Mouse (Mus musculus) lung, embryonic 16.5 days (tissue): ENCODE data around the gene H2afy. TPM values are rescaled to one million over a fixed set of nuclear protein-coding genes. Genes with fewer than 3 reads are reported as not detected.

ENCODE experiments used
- ATAC-seq: fragments of 200-750 bp; cut with Nextera tagmentation; 2 replicates; pipeline ENCODE4 v1.8.0; 2017; ENCODE audit warnings: low read depth, mild to moderate bottlenecking, moderate library complexity
- H3K27ac ChIP-seq: fragments of 300-500 bp; sonication (generic); 2 replicates; pipeline ENCODE4 v1.5.1; 2014; ENCODE audit warnings: mild to moderate bottlenecking, control low read depth, low read length
- H3K27me3 ChIP-seq: fragments of 300-500 bp; sonication (generic); 2 replicates; pipeline ENCODE4 v1.6.1; 2014; ENCODE audit warnings: low read depth, low read length, mixed read lengths; ENCODE audit not compliant: control insufficient read depth, insufficient read depth
- H3K36me3 ChIP-seq: fragments of 300-500 bp; sonication (generic); 2 replicates; pipeline ENCODE4 v1.6.1; 2014; ENCODE audit warnings: low read length; ENCODE audit not compliant: control insufficient read depth, insufficient read depth
- H3K4me1 ChIP-seq: fragments of 300-500 bp; sonication (generic); replicated peaks from 2 replicates; pipeline ENCODE4 v1.6.1; 2014; ENCODE audit warnings: low read length, mixed read lengths; ENCODE audit not compliant: control insufficient read depth, insufficient read depth
- H3K4me2 ChIP-seq: fragments of 300-500 bp; sonication (generic); 2 replicates; pipeline ENCODE4 v1.6.1; 2014; ENCODE audit warnings: low read depth, low read length, control low read depth
- H3K4me3 ChIP-seq: fragments of 300-500 bp; sonication (generic); 2 replicates; pipeline ENCODE4 v1.5.1; 2014; ENCODE audit warnings: mild to moderate bottlenecking, low read length, control low read depth
- H3K9ac ChIP-seq: fragments of 300-500 bp; sonication (generic); 2 replicates; pipeline ENCODE4 v1.6.1; 2014; ENCODE audit warnings: low read length, control low read depth
- H3K9me3 ChIP-seq: fragments of 300-500 bp; sonication (generic); 2 replicates; pipeline ENCODE4 v1.6.1; 2016; ENCODE audit warnings: low read length; ENCODE audit not compliant: control insufficient read depth
- WGBS: fragments of 180-500 bp; shearing (Covaris S2); extraction: QIAGEN DNeasy Blood & Tissue Kit; methylation state at CpG from one replicate; pipeline ENCODE4 v1.1.7; 2014; 5-methylcytosine and 5-hydroxymethylcytosine counted together
- polyA plus RNA-seq: library from polyadenylated mRNA; unstranded; fragments of >200 nt; fragmentation: Nextera tagmentation; extraction: Ambion mirVana; gene quantifications from 2 replicates; pipeline ENCODE4 v1.2.1, GENCODE M21; 2015

Gene H2afy
- polyA plus RNA-seq = 247 and 266 TPM in 2 replicates

GRCm38 (mm10) chr13:56136200-56136599 lies at the start of gene H2afy:
Gene H2afy (minus strand): TSS chr13:56136361.
- no peaks in the 10 kb centered on the region for H3K36me3 ChIP-seq
- ATAC-seq = no peak
- H3K9ac ChIP-seq = peak within 1 kb of the TSS; percentile 98
- WGBS = 83% methylated on average over 2 of the region's 2 CpGs
- peak within 1 kb of the TSS; percentile 78 for H3K27ac ChIP-seq
- H3K4me3 ChIP-seq = peak within 1 kb of the TSS; percentile 86
- H3K4me1 ChIP-seq = peaks cover 21% of the 10 kb centered on the region
- no peaks in the 10 kb centered on the region for H3K9me3 ChIP-seq
- peak within 1 kb of the TSS; percentile 77 for H3K4me2 ChIP-seq
- H3K27me3 ChIP-seq = no peaks in the 10 kb centered on the region

GRCm38 (mm10) chr13:56183687-56184086 lies 47.5 kb upstream of the H2afy start:
- WGBS = 75% methylated on average over 5 of the region's 5 CpGs
- no peak overlapping the region for H3K4me2 ChIP-seq
- no peaks in the 10 kb centered on the region for H3K36me3 ChIP-seq
- H3K27me3 ChIP-seq = no peaks in the 10 kb centered on the region
- no peak overlapping the region for H3K4me3 ChIP-seq
- H3K27ac ChIP-seq = no peak overlapping the region
- no peaks in the 10 kb centered on the region for H3K9me3 ChIP-seq
- ATAC-seq = no peak
- H3K9ac ChIP-seq = no peak overlapping the region
- H3K4me1 ChIP-seq = no peaks in the 10 kb centered on the region

GRCm38 (mm10) chr13:56181424-56181823 lies 45.3 kb upstream of the H2afy start:
- Histone ChIP-seq H3K36me3 (no peaks in the 10 kb centered on the region), H3K9me3 (no peaks in the 10 kb centered on the region), H3K9ac (no peak overlapping the region), H3K27ac (no peak overlapping the region), H3K4me2 (no peak overlapping the region), H3K27me3 (no peaks in the 10 kb centered on the region), H3K4me1 (no peaks in the 10 kb centered on the region), H3K4me3 (no peak overlapping the region)
- ATAC-seq = no peak
- WGBS = 64% methylated on average over 8 of the region's 8 CpGs

GRCm38 (mm10) chr13:56178416-56179035 lies 42.4 kb upstream of the H2afy start, which contains the start of gene Tifab:
Gene Tifab (minus strand): TSS chr13:56178885.
- Histone ChIP-seq H3K9me3 (no peaks in the 10 kb centered on the region), H3K36me3 (no peaks in the 10 kb centered on the region), H3K4me3 (no peak within 1 kb of the TSS; the same call in 1 of the 2 replicates), H3K9ac (no peak within 1 kb of the TSS), H3K27ac (no peak within 1 kb of the TSS), H3K4me1 (no peaks in the 10 kb centered on the region), H3K4me2 (no peak within 1 kb of the TSS), H3K27me3 (no peaks in the 10 kb centered on the region)
- 80% methylated on average over 16 of the region's 16 CpGs for WGBS
- ATAC-seq = no peak

GRCm38 (mm10) chr13:56176310-56176709 lies 40.1 kb upstream of the H2afy start:
- no peak overlapping the region for H3K9ac ChIP-seq
- 75% methylated on average over 9 of the region's 9 CpGs for WGBS

GRCm38 (mm10) chr13:56175848-56176247 lies 39.7 kb upstream of the H2afy start:
- Histone ChIP-seq H3K27ac (no peak overlapping the region), H3K4me1 (no peaks in the 10 kb centered on the region), H3K4me2 (no peak overlapping the region), H3K9ac (no peak overlapping the region), H3K4me3 (no peak overlapping the region), H3K9me3 (no peaks in the 10 kb centered on the region), H3K36me3 (no peaks in the 10 kb centered on the region), H3K27me3 (no peaks in the 10 kb centered on the region)
- no peak; the same call in 1 of the 2 replicates for ATAC-seq
- 51% methylated on average over 4 of the region's 4 CpGs for WGBS

More at GRCm38 (mm10) chr13:56176310-56176709, 40.1 kb upstream of the H2afy start:
- Histone ChIP-seq H3K36me3 (no peaks in the 10 kb centered on the region), H3K9me3 (no peaks in the 10 kb centered on the region), H3K27me3 (no peaks in the 10 kb centered on the region), H3K4me3 (no peak overlapping the region), H3K4me1 (no peaks in the 10 kb centered on the region), H3K4me2 (no peak overlapping the region), H3K27ac (no peak overlapping the region)
- ATAC-seq = no peak

GRCm38 (mm10) chr13:56172901-56173545 lies 36.9 kb upstream of the H2afy start:
- H3K4me1 ChIP-seq = no peaks in the 10 kb centered on the region
- WGBS = 39% methylated on average over 7 of the region's 7 CpGs
- no peaks in the 10 kb centered on the region for H3K36me3 ChIP-seq
- no peak overlapping the region for H3K4me2 ChIP-seq
- no peak for ATAC-seq
- H3K9me3 ChIP-seq = no peaks in the 10 kb centered on the region
- H3K9ac ChIP-seq = no peak overlapping the region
- no peak overlapping the region for H3K27ac ChIP-seq
- no peak overlapping the region for H3K4me3 ChIP-seq
- no peaks in the 10 kb centered on the region for H3K27me3 ChIP-seq

- WGBS = 78% methylated on average over 7 of the region's 7 CpGs
Observed at GRCm38 (mm10) chr13:56172106-56172505, 35.9 kb upstream of the H2afy start.

GRCm38 (mm10) chr13:56168403-56168781 lies 32.2 kb upstream of the H2afy start:
- H3K4me2 ChIP-seq = no peak overlapping the region
- H3K27me3 ChIP-seq = no peaks in the 10 kb centered on the region
- no peak; the same call in 1 of the 2 replicates for ATAC-seq
- no peaks in the 10 kb centered on the region for H3K9me3 ChIP-seq
- H3K4me1 ChIP-seq = no peaks in the 10 kb centered on the region; the same call in 1 of the 2 replicates
- H3K9ac ChIP-seq = no peak overlapping the region
- H3K4me3 ChIP-seq = no peak overlapping the region
- no peak overlapping the region for H3K27ac ChIP-seq
- 51% methylated on average over 3 of the region's 3 CpGs for WGBS
- no peaks in the 10 kb centered on the region for H3K36me3 ChIP-seq

More at GRCm38 (mm10) chr13:56172106-56172505, 35.9 kb upstream of the H2afy start:
- Histone ChIP-seq H3K4me1 (no peaks in the 10 kb centered on the region), H3K4me3 (no peak overlapping the region), H3K36me3 (no peaks in the 10 kb centered on the region), H3K9me3 (no peaks in the 10 kb centered on the region), H3K4me2 (no peak overlapping the region), H3K27me3 (no peaks in the 10 kb centered on the region), H3K27ac (no peak overlapping the region), H3K9ac (no peak overlapping the region)
- no peak for ATAC-seq
